Mouse (Mus musculus): Measurements from ENCODE around the gene Cnga1.
"Not testable (repeated sequence)": the region's sequence is repeated elsewhere in the genome, so short reads cannot be mapped to it uniquely, and the experiment has no call there.

Cnga1 gene

DNA sequence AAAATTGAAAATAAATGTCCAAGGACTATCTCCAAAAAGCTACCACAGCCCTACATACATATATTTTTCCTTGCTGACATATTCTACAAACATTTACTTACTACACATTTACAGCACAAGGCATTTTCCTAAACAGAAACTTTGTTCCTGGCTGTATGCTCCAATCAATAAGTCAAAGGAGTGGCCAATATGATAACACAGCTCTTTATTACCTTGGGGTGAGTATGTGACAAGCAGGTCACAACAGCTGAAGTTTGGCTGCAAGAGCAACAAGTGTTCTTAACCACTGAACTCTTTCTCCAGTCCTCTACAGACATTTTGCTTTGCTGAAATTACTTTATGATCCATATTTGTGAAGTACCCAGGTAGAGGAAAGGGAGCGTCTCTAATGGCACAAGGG, 4.0 kb downstream of the Cnga1 start:
- DNase-seq (ENCODE audit: low spot score in 2 of 2) = no peak

DNA sequence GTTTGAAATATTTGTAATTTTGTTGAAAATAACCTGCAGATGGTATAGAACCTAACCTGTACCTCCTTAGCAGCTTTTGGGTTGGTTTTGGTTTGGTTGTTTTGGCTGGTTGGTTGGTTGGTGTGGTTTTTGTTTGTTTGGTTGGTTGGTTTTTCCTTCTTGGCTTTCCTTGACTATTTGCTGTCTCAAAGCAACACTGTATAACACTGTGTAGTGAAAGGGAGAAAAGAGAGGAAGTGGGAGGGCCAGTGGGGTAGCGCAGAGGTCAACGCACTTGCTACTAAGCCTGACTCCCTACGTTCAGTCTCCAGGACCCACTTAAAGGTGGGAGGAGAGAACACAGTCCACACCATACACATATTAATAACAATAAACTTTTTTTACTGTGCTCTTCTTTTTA, 7.5 kb downstream of the Cnga1 start:
- DNase-seq (ENCODE audit: low spot score in 2 of 2) = no peak

GRCm38 (mm10) chr5:72636122-72636521, 8.0 kb downstream of the Cnga1 start:
- DNase-seq (ENCODE audit: low spot score in 2 of 2) = no peak

- DNase-seq (ENCODE audit: low spot score in 2 of 2) = no peak
These were observed 9.2 kb downstream of the Cnga1 start for GRCm38 (mm10) chr5:72634791-72635271.

GRCm38 (mm10) chr5:72630026-72630425, 14.0 kb downstream of the Cnga1 start:
- no peak for DNase-seq (ENCODE audit: low spot score in 2 of 2)

- no peak for DNase-seq (ENCODE audit: low spot score in 2 of 2)
These were observed 23.1 kb downstream of the Cnga1 start for GRCm38 (mm10) chr5:72621022-72621421.

GRCm38 (mm10) chr5:72617413-72617812, 26.7 kb downstream of the Cnga1 start:
- no peak for DNase-seq (ENCODE audit: low spot score in 2 of 2)

- no peak for DNase-seq (ENCODE audit: low spot score in 2 of 2)
These were observed 40.9 kb downstream of the Cnga1 start for GRCm38 (mm10) chr5:72603138-72603537.

- peak in 1 of 2 experiments; percentile 33 for DNase-seq (ENCODE audit: low spot score in 2 of 2)
These were observed 43.1 kb downstream of the Cnga1 start for GRCm38 (mm10) chr5:72601006-72601405.

GRCm38 (mm10) chr5:72587192-72587681, 56.8 kb downstream of the Cnga1 start, which contains the start of gene Gm5868:
Gm5868 (minus strand) TSS chr5:72587551.
- no peak for DNase-seq (ENCODE audit: low spot score in 2 of 2)

GRCm38 (mm10) chr5:72586667-72587191, 57.3 kb downstream of the Cnga1 start:
- DNase-seq (ENCODE audit: low spot score in 2 of 2) = not testable (repeated sequence)

- not testable (repeated sequence) for DNase-seq (ENCODE audit: low spot score in 2 of 2)
These were observed 58.0 kb downstream of the Cnga1 start for GRCm38 (mm10) chr5:72586122-72586521.

- DNase-seq (ENCODE audit: low spot score in 2 of 2) = not testable (repeated sequence)
These were observed 63.1 kb downstream of the Cnga1 start, which contains the start of gene Zar1 for GRCm38 (mm10) chr5:72580970-72581332. Zar1 (minus strand) TSS chr5:72581254.

- DNase-seq (ENCODE audit: low spot score in 2 of 2) = peak in 1 of 2 experiments; percentile 40
These were observed 63.7 kb downstream of the Cnga1 start for GRCm38 (mm10) chr5:72580088-72580969.

DNA sequence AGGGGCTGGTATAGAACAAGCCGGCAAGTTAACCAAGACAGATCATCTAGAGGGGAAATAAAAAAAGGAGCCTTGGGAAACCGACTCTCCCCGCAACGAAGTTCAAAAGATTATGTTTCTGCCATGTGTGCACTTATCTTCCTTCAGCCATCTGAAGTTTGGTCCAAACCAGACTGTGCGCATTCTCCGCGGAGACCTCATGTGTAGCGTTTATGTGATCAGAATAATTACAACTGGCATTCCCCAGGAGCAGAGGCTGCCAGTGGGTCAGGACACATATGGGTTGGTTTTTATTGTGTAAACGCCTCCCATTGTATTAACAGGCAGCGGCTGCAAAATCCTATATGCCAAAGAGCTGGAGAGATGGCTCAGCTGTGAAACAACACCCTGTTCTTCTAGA, 64.5 kb downstream of the Cnga1 start:
- not testable (repeated sequence) for DNase-seq (ENCODE audit: low spot score in 2 of 2)

- DNase-seq (ENCODE audit: low spot score in 2 of 2) = no peak
These were observed 78.5 kb downstream of the Cnga1 start for GRCm38 (mm10) chr5:72565621-72566020.

GRCm38 (mm10) chr5:72563183-72563582, 80.9 kb downstream of the Cnga1 start:
- not testable (repeated sequence) for DNase-seq (ENCODE audit: low spot score in 2 of 2)

DNA sequence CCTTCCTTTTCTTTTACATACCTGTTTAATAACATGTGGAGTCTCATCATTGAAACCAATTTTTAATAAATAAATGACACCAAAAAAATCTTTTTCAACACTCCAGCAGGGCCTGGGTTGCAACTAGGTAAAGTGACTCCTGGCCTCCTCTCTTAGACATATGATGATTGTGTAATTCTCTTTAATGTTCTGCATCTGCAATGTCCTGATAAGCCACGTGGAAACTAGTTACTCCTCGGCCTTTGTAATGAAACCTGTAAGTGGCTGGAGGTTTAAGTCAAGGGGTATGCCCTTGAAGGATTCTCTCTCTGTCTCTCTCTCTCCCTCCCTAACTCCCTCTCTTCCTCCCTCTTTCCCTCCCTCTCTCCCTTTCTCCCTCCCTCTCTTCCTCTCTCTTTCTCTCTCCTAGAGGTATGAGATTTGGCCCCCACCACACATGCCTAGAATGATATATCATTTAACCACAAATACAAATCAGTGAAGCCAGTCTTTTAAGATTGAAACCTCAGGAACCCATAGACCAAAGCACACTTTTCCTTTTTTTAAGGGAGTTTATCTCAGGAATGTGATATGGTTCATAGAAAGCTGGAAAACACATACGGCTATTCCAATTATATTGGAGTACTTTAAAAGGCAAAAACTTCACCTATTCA, 83.0 kb downstream of the Cnga1 start:
- no peak for DNase-seq (ENCODE audit: low spot score in 2 of 2)

GRCm38 (mm10) chr5:72559544-72560049, 84.5 kb downstream of the Cnga1 start, which contains the start of gene Nfxl1:
Nfxl1 (minus strand) TSS chr5:72559684.
- peak; percentile 82 to 94 for DNase-seq (ENCODE audit: low spot score in 2 of 2)

DNA sequence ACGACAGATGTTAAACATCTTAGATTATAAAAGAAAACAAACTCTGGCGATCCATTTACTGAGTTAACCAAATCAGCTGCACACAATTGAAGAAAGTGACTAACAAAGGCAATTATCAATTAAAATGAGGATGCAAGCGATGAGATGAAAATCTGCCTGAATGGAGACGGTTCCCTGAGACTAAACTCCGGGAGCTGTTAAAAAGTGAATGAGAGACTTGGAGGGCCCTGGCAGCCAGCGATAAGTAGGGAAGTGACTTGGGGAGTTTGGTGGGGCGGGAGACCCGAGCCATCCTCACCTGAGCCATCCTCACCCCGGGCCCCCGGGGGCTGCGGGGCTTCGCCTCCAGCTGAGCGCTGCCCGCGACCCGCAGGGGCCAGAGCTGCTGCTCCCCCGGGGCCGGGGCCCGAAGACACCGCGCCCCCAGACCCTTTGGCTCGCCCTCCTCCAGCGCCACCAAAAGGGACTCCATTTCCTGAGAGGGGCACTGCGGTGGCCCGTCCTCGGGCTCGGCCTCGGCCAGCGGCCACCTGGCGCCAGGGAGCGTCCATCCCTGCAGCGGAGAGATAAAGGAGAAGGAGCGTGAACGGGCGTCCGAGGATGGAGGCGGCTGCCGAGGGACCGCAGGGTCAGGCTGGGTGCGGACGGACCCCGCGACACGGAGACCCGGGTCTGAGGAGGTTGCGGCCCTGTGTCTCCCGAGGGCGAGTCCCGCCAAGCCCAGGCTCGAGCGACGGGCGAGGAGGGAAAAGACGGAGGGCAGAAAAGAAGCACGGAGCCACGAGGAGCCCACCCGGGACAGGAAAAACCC, 85.2 kb downstream of the Cnga1 start:
- peak in 1 of 2 experiments; percentile 58 for DNase-seq (ENCODE audit: low spot score in 2 of 2)

- DNase-seq (ENCODE audit: low spot score in 2 of 2) = no peak
These were observed 87.8 kb downstream of the Cnga1 start for GRCm38 (mm10) chr5:72556245-72556644.

Data from urinary bladder, adult 18-20 months (tissue).